Mouse (Mus musculus) cerebellum, adult 9-11 months (tissue): ENCODE results near the gene Lipt2.

ENCODE experiments used
- DNase-seq: peaks from one replicate; pipeline ENCODE4 v3.0.0; 2022

Lipt2 gene

GRCm38 (mm10) chr7:100159105-100159841, at the start of gene Lipt2:
Gene Lipt2 (plus strand): TSS chr7:100159277.
- DNase-seq, result peak; percentile 96

GRCm38 (mm10) chr7:100111506-100111905, 47.6 kb upstream of the Lipt2 start:
- no peak for DNase-seq

GRCm38 (mm10) chr7:100113821-100114220, 45.3 kb upstream of the Lipt2 start:
- DNase-seq, result no peak

- DNase-seq, result no peak
Measured at GRCm38 (mm10) chr7:100114279-100114678, 44.8 kb upstream of the Lipt2 start.

- DNase-seq, result no peak
Measured at GRCm38 (mm10) chr7:100120791-100121261, 38.3 kb upstream of the Lipt2 start.

GRCm38 (mm10) chr7:100121376-100121789, 37.7 kb upstream of the Lipt2 start, which contains the start of gene Pold3:
Gene Pold3 (minus strand): TSS chr7:100121565.
- DNase-seq, result peak; percentile 97

- no peak for DNase-seq
Measured at GRCm38 (mm10) chr7:100123486-100123885, 35.6 kb upstream of the Lipt2 start.

GRCm38 (mm10) chr7:100124211-100124610, 34.9 kb upstream of the Lipt2 start:
- no peak for DNase-seq

GRCm38 (mm10) chr7:100125166-100125565, 33.9 kb upstream of the Lipt2 start:
- DNase-seq, result no peak

- no peak for DNase-seq
Measured at GRCm38 (mm10) chr7:100126514-100126913, 32.6 kb upstream of the Lipt2 start.

- no peak for DNase-seq
Measured at GRCm38 (mm10) chr7:100128262-100129041, 30.6 kb upstream of the Lipt2 start.

GRCm38 (mm10) chr7:100130592-100130991, 28.5 kb upstream of the Lipt2 start:
- DNase-seq, result no peak

- DNase-seq, result no peak
Measured at GRCm38 (mm10) chr7:100132379-100132778, 26.7 kb upstream of the Lipt2 start.

- no peak for DNase-seq
Measured at GRCm38 (mm10) chr7:100137038-100137437, 22.0 kb upstream of the Lipt2 start.

GRCm38 (mm10) chr7:100138075-100138474, 21.0 kb upstream of the Lipt2 start:
- DNase-seq, result no peak

GRCm38 (mm10) chr7:100140591-100140990, 18.5 kb upstream of the Lipt2 start:
- no peak for DNase-seq

- DNase-seq, result peak; percentile 16
Measured at GRCm38 (mm10) chr7:100148586-100148985, 10.5 kb upstream of the Lipt2 start.

- no peak for DNase-seq
Measured at GRCm38 (mm10) chr7:100150086-100150485, 9.0 kb upstream of the Lipt2 start.

- DNase-seq, result no peak
Measured at GRCm38 (mm10) chr7:100150626-100151025, 8.5 kb upstream of the Lipt2 start.

- DNase-seq, result peak; percentile 11
Measured at GRCm38 (mm10) chr7:100157669-100158068, 1.4 kb upstream of the Lipt2 start.

- DNase-seq, result no peak
Measured at GRCm38 (mm10) chr7:100160006-100160405, 929 bp downstream of the Lipt2 start.

- no peak for DNase-seq
Measured at GRCm38 (mm10) chr7:100163506-100163905, 4.4 kb downstream of the Lipt2 start.

- no peak for DNase-seq
Measured at GRCm38 (mm10) chr7:100168654-100169053, 9.6 kb downstream of the Lipt2 start.

- no peak for DNase-seq
Measured at GRCm38 (mm10) chr7:100170756-100171155, 11.7 kb downstream of the Lipt2 start.
